Mouse (Mus musculus) bone marrow macrophage, adult 2 months (primary cell): Measurements from ENCODE around the gene Cbx6. TPM values are rescaled to one million over a fixed set of nuclear protein-coding genes. Genes with fewer than 3 reads are reported as not detected.

Experiments
- H3K27ac ChIP-seq: 2 replicates; pipeline ENCODE4 v1.5.1; 2012; ENCODE audit warnings: low read depth, low read length; ENCODE audit not compliant: insufficient read depth
- H3K4me1 ChIP-seq: 2 replicates; pipeline ENCODE4 v1.6.1; 2012; ENCODE audit warnings: low read length; ENCODE audit not compliant: control insufficient read depth, insufficient read depth
- H3K4me3 ChIP-seq: 2 replicates; pipeline ENCODE4 v1.5.1; 2012; ENCODE audit warnings: mild to moderate bottlenecking, low read length, moderate library complexity; ENCODE audit not compliant: insufficient read depth
- CTCF ChIP-seq: IDR thresholded peaks from 2 replicates; pipeline ENCODE4 v1.5.1; 2012; ENCODE audit warnings: low read depth, mild to moderate bottlenecking, low read length, moderate library complexity
- POLR2A ChIP-seq: IDR thresholded peaks from 2 replicates; pipeline ENCODE4 v1.6.1; 2012; ENCODE audit warnings: mild to moderate bottlenecking, low read depth, low read length, borderline replicate concordance
- polyA plus RNA-seq: library from polyadenylated mRNA; stranded (reverse); fragments of >200 nt; gene quantifications from 2 replicates; pipeline ENCODE4 v1.2.4, GENCODE M21; 2012; ENCODE audit not compliant: missing spikeins, insufficient read depth, insufficient read length

Cbx6 gene
- polyA plus RNA-seq, 1 experiment = 7.9 TPM

DNA sequence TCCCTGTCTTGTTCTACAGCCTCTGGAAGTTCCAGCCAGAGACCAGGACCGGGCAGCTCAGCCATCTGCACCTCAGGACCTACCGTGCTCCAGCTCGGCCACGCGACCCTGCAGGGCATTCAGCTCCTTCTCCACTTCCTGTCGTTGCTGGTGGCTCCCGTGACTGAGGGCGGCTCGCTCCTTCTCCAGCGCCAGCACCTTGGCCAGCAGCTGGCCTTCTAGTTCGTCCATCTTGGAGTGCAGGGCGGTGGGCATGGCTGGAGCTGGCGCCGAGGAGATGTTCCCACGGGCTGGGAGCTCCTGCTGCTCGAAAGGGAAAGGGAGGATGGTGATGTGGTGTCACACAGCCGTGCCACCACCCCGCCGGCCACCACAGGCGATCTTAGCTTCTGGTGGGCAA, 40.3 kb downstream of the Cbx6 start:
- Histone ChIP-seq H3K4me3 (no peak overlapping the region), H3K4me1 (no peaks in the 10 kb centered on the region), H3K27ac (no peak overlapping the region)
- TF ChIP-seq CTCF (no peak), POLR2A (no peak)

DNA sequence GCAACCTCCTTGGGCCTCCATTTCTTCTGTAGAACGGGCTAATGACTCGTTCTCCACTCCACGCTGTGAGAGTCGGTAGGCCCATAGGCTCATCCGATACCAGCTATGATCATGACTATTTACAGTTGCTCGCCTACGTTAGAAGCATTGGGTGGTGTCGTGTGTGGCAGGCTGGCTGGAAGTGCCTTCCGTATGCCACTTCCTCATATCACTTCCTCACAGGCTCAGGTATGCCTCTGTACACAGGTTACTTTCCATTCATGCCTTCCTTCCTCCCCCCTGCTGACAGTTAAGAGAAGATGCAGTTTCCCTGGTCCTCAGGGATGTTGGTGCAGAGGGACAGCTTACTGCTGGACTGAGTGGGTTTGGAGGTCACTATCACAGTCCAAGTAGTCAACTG, 41.4 kb downstream of the Cbx6 start:
- no peak overlapping the region for H3K27ac ChIP-seq
- TF ChIP-seq CTCF (no peak), POLR2A (no peak)
- H3K4me3 ChIP-seq = no peak overlapping the region
- no peaks in the 10 kb centered on the region for H3K4me1 ChIP-seq

DNA sequence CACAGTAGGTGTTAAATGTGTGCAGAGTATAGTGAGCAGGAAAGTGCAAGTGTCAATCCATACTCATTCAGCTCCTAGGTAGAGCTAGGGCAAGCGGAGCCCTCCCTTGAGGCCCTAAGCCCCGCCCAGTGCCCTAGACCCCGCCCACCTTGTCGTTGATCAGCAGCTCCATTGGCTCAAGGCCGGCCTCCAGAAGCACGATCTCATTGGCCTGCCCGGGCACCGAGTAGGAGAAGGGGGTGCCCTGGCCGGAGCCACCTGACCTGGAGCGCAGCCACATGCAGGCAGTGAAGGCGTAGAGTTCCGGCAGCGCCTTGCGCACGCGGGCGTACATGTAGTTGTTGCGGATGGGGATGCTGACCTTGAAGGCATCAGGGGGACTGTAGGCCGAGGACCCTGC, 42.0 kb downstream of the Cbx6 start:
- no peak overlapping the region for H3K4me3 ChIP-seq
- TF ChIP-seq POLR2A (no peak), CTCF (no peak)
- no peak overlapping the region for H3K27ac ChIP-seq
- no peaks in the 10 kb centered on the region for H3K4me1 ChIP-seq

DNA sequence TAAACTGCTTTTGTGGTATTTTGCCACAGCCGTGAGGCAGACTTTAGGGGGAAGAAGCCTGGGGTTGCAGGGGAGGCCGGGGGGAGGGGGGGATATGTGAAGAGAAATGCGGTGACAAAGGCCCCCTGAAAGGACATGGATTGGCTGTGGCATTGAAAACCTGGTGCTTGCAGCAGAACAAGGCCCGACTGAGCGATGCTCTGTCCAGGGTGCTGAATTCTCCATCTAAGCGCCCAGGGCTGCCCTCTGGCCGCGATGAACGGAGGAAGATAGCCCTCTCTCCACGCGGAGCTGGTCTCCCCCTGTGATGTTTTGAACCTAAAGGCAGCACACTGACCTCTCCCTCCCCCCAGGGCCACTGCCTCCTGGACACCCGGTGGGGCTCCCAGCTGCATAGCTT, 43.0 kb downstream of the Cbx6 start:
- Histone ChIP-seq H3K4me1 (no peaks in the 10 kb centered on the region), H3K4me3 (no peak overlapping the region), H3K27ac (no peak overlapping the region)
- no peak for TF ChIP-seq CTCF
- no peak for TF ChIP-seq POLR2A

DNA sequence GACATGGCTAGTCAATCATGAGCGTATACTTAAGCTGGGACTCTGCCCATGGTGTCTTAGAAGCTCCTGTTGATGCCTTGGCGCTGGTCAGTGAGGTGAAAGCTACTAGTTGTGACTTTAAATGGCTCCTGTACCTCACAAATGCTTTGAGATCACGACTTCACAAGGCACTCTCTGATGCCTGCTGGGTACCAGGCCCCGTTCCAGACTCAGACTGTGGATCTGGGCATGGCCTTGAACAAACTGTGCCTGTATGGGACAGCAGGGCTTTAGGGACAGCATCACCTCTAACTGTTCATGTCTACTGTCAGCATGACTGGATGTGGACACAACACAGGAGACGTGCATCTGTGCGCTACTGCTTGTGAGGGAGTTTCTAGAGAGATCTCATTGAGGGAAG, 43.6 kb downstream of the Cbx6 start:
- Histone ChIP-seq H3K4me3 (no peak overlapping the region), H3K27ac (no peak overlapping the region), H3K4me1 (no peaks in the 10 kb centered on the region)
- no peak for TF ChIP-seq CTCF
- no peak for TF ChIP-seq POLR2A

DNA sequence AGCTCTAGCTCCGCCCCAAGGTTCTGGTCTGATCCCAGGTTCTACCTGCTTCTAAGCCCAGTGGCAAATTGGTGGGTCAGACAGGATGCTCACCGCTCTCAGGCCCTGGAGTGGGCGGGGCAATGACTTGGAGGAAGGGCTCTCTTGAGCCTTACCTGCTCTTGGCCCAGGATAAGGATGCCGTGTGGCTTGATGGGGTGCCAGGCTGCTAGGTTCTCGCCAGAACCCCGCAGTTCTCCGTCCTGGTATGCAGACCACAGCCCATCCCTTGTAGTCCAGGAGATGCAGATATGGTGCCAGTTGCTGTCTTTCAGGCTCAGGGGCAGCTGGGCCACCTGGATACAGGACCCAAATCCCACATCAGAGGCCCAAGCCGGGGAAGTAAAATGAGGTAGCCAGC, 44.4 kb downstream of the Cbx6 start:
- no peak overlapping the region for H3K4me3 ChIP-seq
- H3K27ac ChIP-seq = no peak overlapping the region
- TF ChIP-seq CTCF (no peak), POLR2A (no peak)
- no peaks in the 10 kb centered on the region for H3K4me1 ChIP-seq

DNA sequence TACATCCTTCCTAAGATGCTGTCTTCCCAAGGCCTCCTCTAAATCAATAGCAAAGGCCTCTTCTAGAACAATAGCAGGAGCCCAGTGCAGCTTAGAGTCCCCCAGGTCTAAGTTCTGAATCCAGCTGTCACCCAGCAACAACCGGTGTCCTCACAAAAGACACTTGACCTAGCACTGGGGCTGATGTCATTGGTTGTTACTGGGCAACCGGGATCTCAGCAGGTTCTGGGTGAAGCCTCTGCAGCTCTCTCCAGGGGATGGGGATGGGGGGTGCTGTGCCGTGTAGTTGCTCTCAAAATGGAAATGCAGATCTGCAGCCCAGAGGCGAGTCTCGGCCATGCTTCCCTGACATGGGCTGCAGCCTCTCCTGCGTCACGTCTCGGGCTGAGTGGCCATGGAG, 46.7 kb downstream of the Cbx6 start:
- TF ChIP-seq CTCF = no peak
- no peak for TF ChIP-seq POLR2A
- H3K4me1 ChIP-seq = no peaks in the 10 kb centered on the region
- no peak overlapping the region for H3K27ac ChIP-seq
- no peak overlapping the region for H3K4me3 ChIP-seq

DNA sequence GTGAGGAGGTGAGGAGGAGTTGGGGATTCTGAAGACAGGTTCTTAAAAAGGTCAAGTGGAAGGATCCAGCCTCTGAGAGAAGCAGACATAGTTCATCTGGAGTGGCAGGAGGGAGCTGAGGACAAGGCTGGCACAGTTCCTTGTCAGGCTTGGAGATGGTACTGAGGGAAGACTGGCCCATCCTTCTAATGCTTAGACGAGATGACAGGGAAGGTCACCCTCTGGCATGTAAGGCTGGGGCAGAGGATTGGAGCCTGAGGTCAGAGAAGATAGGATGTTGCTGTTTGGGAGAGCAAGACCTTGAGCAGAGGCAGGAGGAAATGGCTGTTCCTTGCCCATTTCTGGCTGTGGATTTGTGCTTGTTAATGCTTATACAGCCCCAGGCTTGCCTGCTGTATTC, 49.4 kb downstream of the Cbx6 start:
- TF ChIP-seq CTCF = no peak
- TF ChIP-seq POLR2A = no peak
- no peak overlapping the region for H3K4me3 ChIP-seq
- no peak overlapping the region for H3K27ac ChIP-seq

DNA sequence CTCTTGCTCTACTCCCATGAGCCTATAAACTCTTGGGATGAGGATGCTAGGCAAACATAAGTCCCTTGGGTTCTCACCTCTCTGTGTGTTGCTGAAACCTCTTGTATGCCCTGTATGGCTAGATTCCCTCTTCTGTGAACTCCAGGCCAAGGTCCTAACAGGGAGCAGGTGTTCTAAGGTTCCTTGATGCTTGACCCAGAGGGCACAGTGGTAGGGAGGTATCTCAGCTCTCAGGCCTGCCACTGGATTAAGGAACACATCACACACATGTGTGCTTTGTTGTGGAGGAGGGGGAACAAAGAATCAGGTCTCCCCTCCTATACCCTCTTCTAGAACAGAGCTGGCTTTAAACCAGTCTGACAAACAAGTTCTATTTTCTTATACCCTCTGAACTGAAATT, 56.7 kb downstream of the Cbx6 start, which contains the start of gene Dnal4:
Dnal4 (minus strand) TSS at position 101 of the 400 bp plus-strand sequence.
- Histone ChIP-seq H3K4me1 (peaks cover 11% of the 10 kb centered on the region), H3K4me3 (no peak within 1 kb of the TSS), H3K27ac (no peak within 1 kb of the TSS)
- TF ChIP-seq POLR2A = no peak
- no peak for TF ChIP-seq CTCF

More for the DNA sequence above, 49.4 kb downstream of the Cbx6 start:
- no peaks in the 10 kb centered on the region for H3K4me1 ChIP-seq

DNA sequence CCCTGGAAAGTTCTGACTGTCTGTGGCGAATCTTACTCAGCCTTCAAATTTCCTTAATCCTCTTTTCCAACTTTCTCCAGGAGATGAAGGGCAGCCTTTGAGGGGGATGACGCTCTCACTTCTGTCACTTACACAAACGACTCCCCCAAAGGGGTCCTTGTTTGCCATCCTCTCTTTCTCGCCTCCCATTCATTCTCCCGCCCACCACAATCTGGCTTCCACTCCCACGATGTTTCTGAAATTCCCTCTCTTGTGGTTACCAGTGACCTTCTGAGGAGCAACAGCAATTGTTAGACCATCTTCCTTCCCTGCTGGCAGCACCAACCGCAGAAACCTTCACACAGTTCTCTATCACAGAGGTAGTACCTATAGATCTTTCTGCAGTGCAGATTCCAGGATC, 58.8 kb downstream of the Cbx6 start:
- Histone ChIP-seq H3K4me1 (peaks cover 17% of the 10 kb centered on the region), H3K27ac (no peak overlapping the region), H3K4me3 (no peak overlapping the region)
- TF ChIP-seq CTCF (no peak), POLR2A (no peak)
